Mouse (Mus musculus) liver, adult 2 months (tissue): ENCODE results near the gene Rexo1.

Experiments used
- CTCF ChIP-seq: fragments of 200-500 bp; IDR thresholded peaks from 2 replicates; pipeline ENCODE4 v1.5.1; 2011; ENCODE audit warnings: low read depth, low read length, control low read depth
- POLR2A ChIP-seq: fragments of 200-500 bp; IDR thresholded peaks from 2 replicates; pipeline ENCODE4 v1.6.1; 2011; ENCODE audit warnings: low read length, control low read depth; ENCODE audit not compliant: insufficient read depth; ENCODE audit errors: extremely low read depth

DNA sequence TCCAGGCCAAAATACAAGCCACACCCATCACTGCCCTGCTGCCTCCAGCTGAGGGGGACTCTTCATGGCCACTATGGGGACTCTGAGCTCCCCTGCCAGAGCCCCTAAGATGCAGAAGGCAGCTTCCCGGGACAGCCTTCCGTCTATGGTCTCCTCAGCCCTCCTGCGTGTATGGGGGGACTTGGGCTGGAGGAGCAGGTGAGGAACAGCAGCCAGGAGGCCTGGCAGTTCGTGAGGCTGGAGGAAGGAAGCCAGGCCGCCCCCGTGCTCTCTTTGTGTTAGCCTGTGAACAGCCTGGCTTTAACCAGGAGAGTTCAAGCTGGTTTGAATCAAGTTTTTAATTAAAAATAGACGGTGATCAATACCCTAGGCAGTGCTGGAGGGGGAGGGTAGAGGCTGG lies 59.1 kb downstream of the Rexo1 start:
- TF ChIP-seq CTCF (no peak), POLR2A (no peak)
